Mouse (Mus musculus) granulocyte monocyte progenitor cell, adult 5-6 weeks (primary cell): ENCODE measurements around the gene Aes. TPM values are rescaled to one million over a fixed set of nuclear protein-coding genes. Genes with fewer than 3 reads are reported as not detected.

ENCODE experiments used
- ATAC-seq: replicated peaks from 2 replicates; pipeline ENCODE4 v1.8.0; 2016; ENCODE audit warnings: mild to moderate bottlenecking, moderate TSS enrichment, inconsistent platforms; ENCODE audit not compliant: poor library complexity, severe bottlenecking
- total RNA-seq, 2 experiments: library from RNA; stranded (forward) in 1 of 2; stranded (reverse) in 1 of 2; fragments of 200-712, 200-1000 nt in 1 of 2; fragments of >200 nt in 1 of 2; fragmentation: Nextera tagmentation in 1 of 2; gene quantifications; 2 replicates each; pipeline ENCODE4 v1.2.3; 2014 to 2017

Gene Aes
- total RNA-seq, 2 experiments from 2014 or later, result 220 to 250 TPM

- no peak for ATAC-seq
Observed at GRCm38 (mm10) chr10:81565257-81566228, 6.3 kb downstream of the Aes start.

GRCm38 (mm10) chr10:81568381-81569191 is 9.3 kb downstream of the Aes start:
- ATAC-seq, result no peak

GRCm38 (mm10) chr10:81569507-81570237 is 10.4 kb downstream of the Aes start:
- ATAC-seq, result no peak

- ATAC-seq, result no peak
Observed at GRCm38 (mm10) chr10:81570238-81570800, 11.0 kb downstream of the Aes start.

GRCm38 (mm10) chr10:81570831-81571500 is 11.7 kb downstream of the Aes start:
- peak; percentile 68 for ATAC-seq

GRCm38 (mm10) chr10:81571501-81571876 is 12.2 kb downstream of the Aes start:
- ATAC-seq, result peak; percentile 84

- no peak for ATAC-seq
Observed at GRCm38 (mm10) chr10:81572133-81572671, 12.9 kb downstream of the Aes start.

- no peak for ATAC-seq
Observed at GRCm38 (mm10) chr10:81572975-81573374, 13.7 kb downstream of the Aes start.

- no peak for ATAC-seq
Observed at GRCm38 (mm10) chr10:81574081-81575056, 15.1 kb downstream of the Aes start, which contains the start of gene Tle2. Tle2 (plus strand) TSS chr10:81574561.

- peak; percentile 13; the same call in 1 of the 2 replicates for ATAC-seq
Observed at GRCm38 (mm10) chr10:81575208-81575631, 15.9 kb downstream of the Aes start.

GRCm38 (mm10) chr10:81575695-81576094 is 16.4 kb downstream of the Aes start:
- no peak for ATAC-seq

- peak; percentile 46 for ATAC-seq
Observed at GRCm38 (mm10) chr10:81579967-81580366, 20.7 kb downstream of the Aes start.

- ATAC-seq, result peak; percentile 76
Observed at GRCm38 (mm10) chr10:81580441-81581070, 21.3 kb downstream of the Aes start.

- no peak for ATAC-seq
Observed at GRCm38 (mm10) chr10:81583347-81583746, 24.1 kb downstream of the Aes start.

GRCm38 (mm10) chr10:81588739-81589138 is 29.5 kb downstream of the Aes start:
- no peak for ATAC-seq

GRCm38 (mm10) chr10:81591846-81592245 is 32.6 kb downstream of the Aes start:
- ATAC-seq, result no peak

GRCm38 (mm10) chr10:81592631-81593030 is 33.3 kb downstream of the Aes start:
- ATAC-seq, result no peak

- no peak for ATAC-seq
Observed at GRCm38 (mm10) chr10:81593223-81593622, 33.9 kb downstream of the Aes start.
